Mouse (Mus musculus) midbrain, embryonic 15.5 days (tissue): Measurements from ENCODE around the gene Arhgef38. TPM values are rescaled to one million over a fixed set of nuclear protein-coding genes. Genes with fewer than 3 reads are reported as not detected.

ENCODE experiments used
- ATAC-seq: fragments of 200-750 bp; cut with Nextera tagmentation; replicated peaks from 2 replicates; pipeline ENCODE4 v1.8.0; 2017; ENCODE audit warnings: moderate TSS enrichment
- H3K27ac ChIP-seq: fragments of 300-500 bp; sonication (generic); 2 replicates; pipeline ENCODE4 v1.5.1; 2015; ENCODE audit warnings: mild to moderate bottlenecking, inconsistent platforms
- H3K27me3 ChIP-seq: fragments of 300-500 bp; sonication (generic); replicated peaks from 2 replicates; pipeline ENCODE4 v1.6.1; 2015; ENCODE audit warnings: inconsistent platforms
- H3K36me3 ChIP-seq: fragments of 300-500 bp; sonication (generic); replicated peaks from 2 replicates; pipeline ENCODE4 v1.6.1; 2015; ENCODE audit warnings: inconsistent platforms
- H3K4me1 ChIP-seq: fragments of 300-500 bp; sonication (generic); 2 replicates; pipeline ENCODE4 v1.6.1; 2015; ENCODE audit warnings: inconsistent platforms
- H3K4me2 ChIP-seq: fragments of 300-500 bp; sonication (generic); 2 replicates; pipeline ENCODE4 v1.6.1; 2015; ENCODE audit warnings: inconsistent platforms, mild to moderate bottlenecking, moderate library complexity
- H3K4me3 ChIP-seq: fragments of 300-500 bp; sonication (generic); 2 replicates; pipeline ENCODE4 v1.5.1; 2015; ENCODE audit warnings: mild to moderate bottlenecking, inconsistent platforms
- H3K9ac ChIP-seq: fragments of 300-500 bp; sonication (generic); 2 replicates; pipeline ENCODE4 v1.6.1; 2015; ENCODE audit warnings: mild to moderate bottlenecking, inconsistent platforms
- H3K9me3 ChIP-seq: fragments of 300-500 bp; sonication (generic); 2 replicates; pipeline ENCODE4 v1.6.1; 2016; ENCODE audit warnings: inconsistent platforms
- WGBS: fragments of 180-500 bp; shearing (Covaris S2); methylation state at CpG from one replicate; pipeline ENCODE4 v1.1.7; 2015; ENCODE audit warnings: mixed read lengths; 5-methylcytosine and 5-hydroxymethylcytosine counted together
- polyA plus RNA-seq: library from polyadenylated mRNA; unstranded; fragments of >200 nt; fragmentation: Nextera tagmentation; extraction: Ambion mirVana; gene quantifications from 2 replicates; pipeline ENCODE4 v1.2.1, GENCODE M21; 2015

The Arhgef38 gene
- 0.03 and 0.09 TPM in 2 replicates for polyA plus RNA-seq

DNA sequence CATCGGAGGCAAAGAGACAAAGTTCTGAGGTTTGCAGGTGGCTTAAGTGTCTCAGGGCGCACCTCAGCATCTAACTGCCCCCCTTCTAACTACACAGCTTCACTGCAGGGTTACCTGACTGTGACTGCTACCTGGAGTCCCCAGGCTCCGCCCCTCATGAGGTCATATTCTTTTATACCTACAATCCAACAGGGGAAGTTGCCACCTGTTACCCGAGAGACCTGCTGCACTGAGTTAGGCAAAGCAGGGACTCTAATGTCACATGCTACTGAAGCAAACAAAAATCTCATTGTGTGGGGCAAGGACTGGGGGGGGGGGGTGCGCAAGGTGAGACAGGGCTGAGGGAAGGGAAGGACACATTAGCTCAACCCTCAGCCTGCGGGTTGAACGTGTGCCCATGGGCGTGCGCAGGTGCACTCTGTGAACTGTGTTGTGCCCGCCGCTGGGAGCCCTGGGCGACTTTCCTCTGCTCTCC, at the start of gene Arhgef38:
TSS of gene Arhgef38 (minus strand) at position 129 of the 475 bp plus-strand sequence.
- no peak for ATAC-seq
- no peak within 1 kb of the TSS for H3K4me2 ChIP-seq
- WGBS = 59% methylated on average over 12 of the region's 12 CpGs
- H3K9ac ChIP-seq = no peak within 1 kb of the TSS
- H3K4me3 ChIP-seq = no peak within 1 kb of the TSS
- H3K36me3 ChIP-seq = no peaks in the 10 kb centered on the region
- H3K9me3 ChIP-seq = no peaks in the 10 kb centered on the region
- no peaks in the 10 kb centered on the region for H3K27me3 ChIP-seq
- no peak within 1 kb of the TSS for H3K27ac ChIP-seq
- H3K4me1 ChIP-seq = no peaks in the 10 kb centered on the region

DNA sequence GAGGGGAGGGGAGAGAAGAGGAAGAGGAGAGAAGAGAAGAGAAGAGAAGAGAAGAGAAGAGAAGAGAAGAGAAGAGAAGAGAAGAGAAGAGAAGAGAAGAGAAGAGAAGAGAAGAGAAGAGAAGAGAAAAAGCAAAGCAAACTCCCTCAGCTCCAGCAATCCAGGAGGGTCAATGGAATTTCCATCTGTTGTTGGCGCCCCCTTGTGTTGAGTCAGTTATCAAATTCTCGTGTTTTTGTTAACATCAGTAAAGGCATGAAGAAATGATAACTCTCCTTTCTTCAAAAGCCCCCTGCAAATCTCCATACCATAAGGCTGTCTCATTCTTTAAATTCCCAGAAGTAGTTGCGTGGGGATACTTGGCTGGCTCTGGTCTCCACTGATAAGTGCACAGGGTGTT, 37.1 kb upstream of the Arhgef38 start:
- H3K4me2 ChIP-seq = no peak overlapping the region
- no peaks in the 10 kb centered on the region for H3K36me3 ChIP-seq
- H3K4me3 ChIP-seq = no peak overlapping the region
- no peak overlapping the region for H3K9ac ChIP-seq
- 14% methylated on average over 3 of the region's 3 CpGs for WGBS
- H3K27me3 ChIP-seq = no peaks in the 10 kb centered on the region
- H3K9me3 ChIP-seq = no peaks in the 10 kb centered on the region
- H3K27ac ChIP-seq = no peak overlapping the region
- ATAC-seq = no peak
- H3K4me1 ChIP-seq = no peaks in the 10 kb centered on the region

DNA sequence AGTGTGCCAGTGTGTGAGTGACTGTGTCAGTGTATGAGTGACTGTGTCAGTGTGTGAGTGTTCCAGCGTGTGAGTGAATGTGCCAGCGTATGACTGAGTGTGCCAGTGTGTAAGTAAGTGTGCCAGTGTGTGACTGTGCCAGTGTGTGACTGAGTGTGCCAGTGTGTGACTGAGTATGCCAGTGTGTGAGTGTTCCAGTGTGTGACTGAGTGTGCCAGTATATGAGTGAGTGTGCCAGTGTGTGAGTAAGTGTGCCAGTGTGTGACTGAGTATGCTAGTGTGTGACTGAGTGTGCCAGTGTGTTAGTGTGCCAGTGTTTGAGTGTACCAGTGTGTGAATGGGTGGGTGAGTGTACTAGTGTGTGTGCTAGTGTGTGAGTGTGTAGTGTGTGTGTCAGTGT, 24.1 kb upstream of the Arhgef38 start:
- no peak for ATAC-seq
- WGBS = 96% methylated on average over 2 of the region's 2 CpGs

GRCm38 (mm10) chr3:133255842-133256241, 21.1 kb upstream of the Arhgef38 start:
- WGBS = 78% methylated on average over 4 of the region's 4 CpGs
- Histone ChIP-seq H3K4me2 (no peak overlapping the region), H3K9ac (no peak overlapping the region), H3K4me3 (no peak overlapping the region), H3K9me3 (no peaks in the 10 kb centered on the region), H3K27ac (no peak overlapping the region), H3K4me1 (no peaks in the 10 kb centered on the region), H3K27me3 (no peaks in the 10 kb centered on the region), H3K36me3 (no peaks in the 10 kb centered on the region)
- ATAC-seq = no peak

More for the DNA sequence above, 24.1 kb upstream of the Arhgef38 start:
- H3K4me1 ChIP-seq = no peaks in the 10 kb centered on the region
- H3K9ac ChIP-seq = no peak overlapping the region
- no peak overlapping the region for H3K4me3 ChIP-seq
- H3K27me3 ChIP-seq = no peaks in the 10 kb centered on the region
- no peak overlapping the region for H3K27ac ChIP-seq
- no peaks in the 10 kb centered on the region for H3K9me3 ChIP-seq
- no peak overlapping the region for H3K4me2 ChIP-seq
- no peaks in the 10 kb centered on the region for H3K36me3 ChIP-seq

- Histone ChIP-seq H3K27me3 (no peaks in the 10 kb centered on the region), H3K4me2 (no peak overlapping the region), H3K27ac (peak overlapping the region; percentile 78), H3K9me3 (no peaks in the 10 kb centered on the region), H3K4me1 (peaks cover 17% of the 10 kb centered on the region), H3K36me3 (no peaks in the 10 kb centered on the region), H3K9ac (no peak overlapping the region), H3K4me3 (no peak overlapping the region)
- peak; percentile 94 for ATAC-seq
- 39% methylated on average over 9 of the region's 9 CpGs for WGBS
Measured at GRCm38 (mm10) chr3:133244027-133244426, 9.3 kb upstream of the Arhgef38 start.

- Histone ChIP-seq H3K27me3 (no peaks in the 10 kb centered on the region), H3K4me3 (no peak overlapping the region), H3K4me2 (no peak overlapping the region), H3K36me3 (no peaks in the 10 kb centered on the region), H3K27ac (no peak overlapping the region), H3K9ac (no peak overlapping the region), H3K9me3 (no peaks in the 10 kb centered on the region), H3K4me1 (peaks cover 17% of the 10 kb centered on the region)
- WGBS = 77% methylated on average over 1 of the region's 1 CpGs
- no peak for ATAC-seq
Measured at GRCm38 (mm10) chr3:133241916-133242315, 7.2 kb upstream of the Arhgef38 start.

DNA sequence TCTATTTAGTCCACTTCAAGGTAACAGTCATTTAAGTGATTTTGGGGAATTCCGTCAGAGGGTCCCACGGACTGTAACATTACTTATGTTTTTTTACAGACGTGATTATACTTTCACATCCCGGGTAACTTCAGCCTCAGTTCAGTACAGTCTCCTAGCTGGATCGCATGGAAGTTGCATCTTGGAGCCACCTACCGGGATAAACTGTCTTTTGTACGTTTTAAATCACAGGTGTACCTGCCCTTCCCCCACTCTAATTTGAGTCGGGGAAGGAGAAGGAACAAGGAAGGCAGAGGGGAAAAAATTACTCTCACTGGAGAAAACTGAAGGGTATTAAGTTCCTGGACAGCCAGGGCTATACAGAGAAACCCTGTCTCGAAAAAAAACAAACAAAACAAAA, 756 bp downstream of the Arhgef38 start:
- Histone ChIP-seq H3K4me1 (no peaks in the 10 kb centered on the region), H3K9ac (no peak overlapping the region), H3K4me2 (no peak overlapping the region), H3K4me3 (no peak overlapping the region), H3K9me3 (no peaks in the 10 kb centered on the region), H3K36me3 (no peaks in the 10 kb centered on the region), H3K27ac (no peak overlapping the region), H3K27me3 (no peaks in the 10 kb centered on the region)
- no peak for ATAC-seq
- WGBS = 61% methylated on average over 9 of the region's 9 CpGs

DNA sequence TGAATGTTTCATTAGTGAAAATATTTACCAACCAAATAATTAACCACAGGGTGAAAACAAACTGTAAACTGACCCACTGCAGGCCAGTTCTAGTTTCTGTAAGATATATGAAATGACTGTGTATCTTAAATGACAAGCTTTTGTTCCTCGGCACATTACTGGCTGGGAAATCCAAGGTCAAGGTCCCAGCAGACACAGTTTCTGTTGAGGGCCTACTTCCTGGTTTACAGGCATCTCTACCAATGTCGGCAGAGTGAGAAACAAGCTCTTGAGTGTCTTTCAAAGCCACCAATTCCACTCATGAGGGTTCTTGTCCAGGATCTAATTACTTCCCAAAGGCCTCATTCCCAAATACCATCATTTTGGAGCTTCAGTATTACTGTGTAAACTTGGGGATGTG, 4.3 kb downstream of the Arhgef38 start:
- no peak overlapping the region for H3K4me2 ChIP-seq
- H3K9ac ChIP-seq = no peak overlapping the region
- 81% methylated on average over 2 of the region's 2 CpGs for WGBS
- no peak for ATAC-seq
- H3K4me1 ChIP-seq = no peaks in the 10 kb centered on the region
- H3K4me3 ChIP-seq = no peak overlapping the region
- H3K36me3 ChIP-seq = no peaks in the 10 kb centered on the region
- H3K27ac ChIP-seq = no peak overlapping the region
- H3K9me3 ChIP-seq = no peaks in the 10 kb centered on the region
- no peaks in the 10 kb centered on the region for H3K27me3 ChIP-seq

DNA sequence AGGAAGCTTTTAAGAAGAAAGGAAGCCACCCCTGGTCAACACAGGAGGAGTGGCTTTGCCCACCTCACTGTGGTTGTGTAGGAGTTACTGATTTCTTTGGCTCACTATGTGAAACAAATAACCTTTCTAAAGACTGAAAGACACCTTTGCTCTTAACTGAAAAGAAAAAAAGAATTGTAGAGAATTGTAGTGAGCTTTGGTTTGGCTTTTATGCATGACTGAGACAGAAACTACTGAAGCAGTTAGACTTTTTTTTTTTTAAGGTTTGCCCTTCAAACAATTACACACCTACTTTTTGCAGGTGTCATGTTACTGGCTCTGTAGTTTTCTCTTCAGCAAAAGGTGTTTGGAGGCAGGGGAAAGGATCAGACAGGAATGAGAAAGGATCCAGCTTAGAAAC, 5.2 kb downstream of the Arhgef38 start:
- no peak overlapping the region for H3K4me2 ChIP-seq
- H3K36me3 ChIP-seq = no peaks in the 10 kb centered on the region
- H3K4me3 ChIP-seq = no peak overlapping the region
- no peaks in the 10 kb centered on the region for H3K4me1 ChIP-seq
- no peaks in the 10 kb centered on the region for H3K27me3 ChIP-seq
- no peak for ATAC-seq
- no peaks in the 10 kb centered on the region for H3K9me3 ChIP-seq
- H3K9ac ChIP-seq = no peak overlapping the region
- H3K27ac ChIP-seq = no peak overlapping the region

DNA sequence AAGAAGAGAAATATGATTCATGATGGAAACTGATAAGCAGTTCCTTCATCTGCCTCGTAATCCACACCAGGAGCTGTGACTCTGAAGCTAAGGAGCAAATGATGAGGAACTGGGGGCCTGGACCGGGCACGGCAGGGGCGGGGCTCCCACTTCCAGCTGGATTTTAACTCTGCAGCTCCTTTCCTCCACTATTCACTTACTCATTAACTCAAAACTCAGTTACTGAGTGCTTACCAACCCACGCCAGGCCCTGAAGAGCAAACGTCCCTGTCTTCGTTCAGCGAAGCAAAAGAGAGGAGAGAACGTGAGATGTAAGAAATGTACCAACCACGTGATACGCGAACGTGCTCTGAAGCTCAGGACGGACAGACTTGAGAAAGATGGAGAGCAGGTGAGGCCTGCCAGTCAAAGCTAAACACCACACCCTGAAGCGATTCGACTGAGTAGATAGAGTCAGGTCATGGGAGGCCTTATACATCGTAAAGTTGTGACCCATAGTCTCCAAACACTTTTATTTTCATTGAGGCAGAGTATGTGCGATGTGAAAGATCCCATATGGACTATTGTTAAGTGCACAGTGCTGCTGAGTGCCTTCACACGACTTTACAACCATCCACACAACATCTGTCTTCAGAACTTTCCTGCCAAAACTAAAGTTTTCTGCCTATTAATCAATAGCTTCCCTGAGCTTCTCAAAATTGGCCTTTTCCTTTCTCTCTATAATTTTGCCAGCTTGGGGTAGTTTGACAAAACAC, 7.3 kb downstream of the Arhgef38 start:
- 88% methylated on average over 19 of the region's 19 CpGs for WGBS

GRCm38 (mm10) chr3:133218501-133218900, 16.2 kb downstream of the Arhgef38 start:
- H3K4me2 ChIP-seq = no peak overlapping the region
- no peaks in the 10 kb centered on the region for H3K36me3 ChIP-seq
- H3K9ac ChIP-seq = no peak overlapping the region
- ATAC-seq = 0 out of 2 replicates have a peak, but pooled peaks have one; percentile 62
- H3K4me3 ChIP-seq = no peak overlapping the region
- no peak overlapping the region for H3K27ac ChIP-seq
- no peaks in the 10 kb centered on the region for H3K9me3 ChIP-seq
- H3K4me1 ChIP-seq = no peaks in the 10 kb centered on the region
- no peaks in the 10 kb centered on the region for H3K27me3 ChIP-seq
- WGBS = 66% methylated on average over 7 of the region's 7 CpGs

More for the DNA sequence above, 7.3 kb downstream of the Arhgef38 start:
- Histone ChIP-seq H3K4me3 (no peak overlapping the region), H3K27ac (no peak overlapping the region), H3K9me3 (no peaks in the 10 kb centered on the region), H3K4me1 (no peaks in the 10 kb centered on the region), H3K36me3 (no peaks in the 10 kb centered on the region), H3K27me3 (no peaks in the 10 kb centered on the region), H3K9ac (no peak overlapping the region), H3K4me2 (no peak overlapping the region)
- ATAC-seq = no peak

- Histone ChIP-seq H3K36me3 (no peaks in the 10 kb centered on the region), H3K9ac (no peak overlapping the region), H3K4me1 (no peaks in the 10 kb centered on the region), H3K27ac (no peak overlapping the region), H3K9me3 (no peaks in the 10 kb centered on the region), H3K4me3 (no peak overlapping the region), H3K4me2 (no peak overlapping the region), H3K27me3 (no peaks in the 10 kb centered on the region)
- ATAC-seq = no peak
- 84% methylated on average over 5 of the region's 5 CpGs for WGBS
Measured at GRCm38 (mm10) chr3:133215198-133215819, 19.4 kb downstream of the Arhgef38 start.
